Mouse (Mus musculus) testis, postnatal 10 days (tissue): ENCODE data around the gene Plekho1.

Experiments used
- DNase-seq: peaks from one replicate; pipeline ENCODE4 v3.0.0; 2021; ENCODE audit warnings: low spot score

The Plekho1 gene

DNA sequence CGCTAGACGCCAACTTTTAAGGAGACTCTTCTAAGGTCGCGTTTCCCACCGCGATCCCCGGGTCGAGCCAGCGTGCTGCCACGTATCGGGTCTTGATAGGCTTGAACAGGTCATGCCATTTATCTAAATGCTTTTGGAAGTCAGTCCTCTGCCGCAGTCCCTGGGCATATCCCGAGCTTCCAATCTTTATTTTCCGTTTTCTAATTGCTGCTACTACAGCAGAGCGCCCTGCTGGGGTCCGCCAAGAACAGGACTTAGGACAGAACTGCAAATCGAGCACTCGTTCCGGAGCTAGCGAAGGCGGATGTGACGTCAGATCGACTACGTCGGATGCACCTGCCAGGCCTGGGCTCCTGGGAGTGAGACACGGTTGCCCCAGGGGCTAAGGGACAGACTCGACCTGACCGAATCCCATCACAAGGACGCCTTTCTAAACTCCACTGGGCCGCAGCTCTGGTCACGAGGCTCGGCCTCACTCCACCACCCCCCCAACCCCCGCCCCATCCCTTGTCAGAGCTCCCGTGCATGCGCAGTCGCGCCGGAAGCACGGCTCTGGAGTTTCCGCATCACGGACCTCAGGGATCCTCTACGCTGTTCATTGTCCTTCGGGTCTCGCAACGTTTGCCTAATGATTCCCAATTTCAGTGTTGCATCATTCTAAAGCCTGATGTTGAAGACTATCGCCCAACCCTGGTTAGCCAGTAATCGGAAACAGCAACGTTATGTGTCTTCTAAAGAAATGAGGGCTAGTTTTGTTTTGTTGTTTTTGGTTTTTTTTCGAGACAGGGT is 44.8 kb downstream of the Plekho1 start:
- peak; percentile 90 for DNase-seq

DNA sequence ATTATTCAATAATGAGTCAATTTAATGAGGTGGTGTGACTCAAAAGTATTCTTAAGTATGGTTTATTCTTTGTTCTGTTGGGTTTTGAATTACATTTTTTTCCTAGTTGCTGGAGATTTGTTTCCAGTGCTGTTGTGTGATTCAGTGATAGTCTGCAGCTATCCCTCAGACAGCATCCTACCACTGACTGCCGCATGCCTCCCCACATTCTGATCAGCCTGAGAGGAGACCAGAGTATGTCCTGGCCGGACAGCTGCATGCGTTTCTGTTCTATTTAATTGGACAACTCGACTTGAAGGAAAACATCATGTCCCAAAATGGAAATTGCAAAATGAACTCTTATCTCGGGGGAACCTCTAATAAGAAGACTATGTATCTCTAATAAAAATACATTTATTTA is 47.5 kb downstream of the Plekho1 start:
- DNase-seq, result no peak

DNA sequence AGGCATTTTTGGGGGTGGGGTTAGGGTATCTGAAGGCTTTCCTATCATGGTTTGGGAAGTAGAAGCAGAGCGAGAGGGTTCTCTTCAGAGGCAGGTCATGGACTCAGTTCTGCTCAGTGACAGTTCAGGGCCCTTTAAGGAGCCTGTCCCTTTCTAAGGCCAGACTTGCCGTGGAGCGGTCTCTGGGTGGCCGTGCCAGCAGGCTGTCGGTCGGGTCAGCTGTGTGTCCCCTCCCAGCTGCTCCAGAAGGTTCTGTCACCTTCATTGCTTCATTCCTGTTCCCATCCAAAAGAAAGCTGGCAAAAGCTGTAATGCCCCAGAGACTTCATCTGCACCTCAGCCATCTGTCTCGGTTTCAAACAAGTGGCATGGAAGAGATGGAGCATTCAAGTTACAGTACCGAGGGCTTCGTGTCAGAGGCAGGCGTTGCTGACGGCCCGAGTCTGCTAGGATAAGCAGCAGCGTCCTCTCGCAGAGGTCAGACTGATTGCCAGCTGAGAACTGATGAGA is 50.0 kb downstream of the Plekho1 start:
- no peak for DNase-seq

DNA sequence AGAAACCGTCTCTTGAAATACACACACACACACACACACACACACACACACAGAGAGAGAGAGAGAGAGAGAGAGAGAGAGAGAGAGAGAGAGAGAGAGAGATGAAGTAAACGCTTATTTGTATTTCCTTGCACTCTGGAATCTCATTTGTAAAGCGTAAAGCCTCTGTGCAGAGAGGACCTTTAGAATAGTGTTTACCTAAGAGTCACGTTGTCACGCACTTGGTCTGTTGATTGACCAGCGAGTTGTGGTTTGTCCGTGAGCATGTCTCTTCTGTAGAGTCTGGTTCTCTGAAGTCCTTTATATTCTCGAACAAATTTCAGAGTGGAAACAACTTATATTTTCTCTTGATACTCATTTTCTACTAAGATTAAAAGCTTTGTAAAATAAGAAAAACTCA is 51.1 kb downstream of the Plekho1 start:
- DNase-seq, result no peak

DNA sequence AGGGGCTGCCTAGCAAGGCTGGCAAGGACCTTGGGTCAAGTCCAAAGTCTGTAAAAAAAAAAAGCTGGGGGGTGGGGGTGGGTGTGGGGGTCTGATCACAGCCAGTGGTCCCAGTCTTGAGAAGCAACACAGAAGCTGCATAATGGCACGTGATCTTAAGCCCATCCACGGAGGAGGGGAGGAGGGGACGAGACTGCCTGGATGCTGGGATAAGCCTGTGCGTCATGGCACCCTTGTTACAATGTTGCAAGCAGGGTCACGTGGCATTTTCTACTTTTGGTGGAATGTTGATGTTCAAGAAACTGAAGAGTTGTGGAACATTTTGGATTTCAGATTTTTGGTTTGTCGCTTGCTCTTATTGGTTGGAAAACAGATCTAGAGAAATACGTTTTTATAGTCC is 52.6 kb downstream of the Plekho1 start:
- peak; percentile 54 for DNase-seq

DNA sequence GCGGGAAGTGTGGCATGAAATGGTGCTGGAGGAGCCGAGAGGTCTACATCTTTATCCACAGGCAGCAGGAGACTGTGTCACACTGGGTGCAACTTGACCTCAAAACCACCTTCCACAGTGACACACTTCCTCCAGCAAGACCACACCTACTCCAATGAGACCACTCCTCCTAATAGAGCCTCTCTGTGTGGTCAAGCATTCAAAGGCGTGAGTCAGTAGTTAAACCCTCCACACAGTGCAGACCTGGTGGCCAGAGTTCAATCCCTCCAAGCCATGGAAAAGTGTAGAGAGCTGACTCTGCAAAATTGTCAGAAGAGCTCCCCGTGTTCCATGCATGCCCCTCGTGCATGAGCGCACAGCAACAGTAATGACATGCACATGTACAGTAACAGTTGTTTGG is 53.1 kb downstream of the Plekho1 start:
- peak; percentile 32 for DNase-seq

DNA sequence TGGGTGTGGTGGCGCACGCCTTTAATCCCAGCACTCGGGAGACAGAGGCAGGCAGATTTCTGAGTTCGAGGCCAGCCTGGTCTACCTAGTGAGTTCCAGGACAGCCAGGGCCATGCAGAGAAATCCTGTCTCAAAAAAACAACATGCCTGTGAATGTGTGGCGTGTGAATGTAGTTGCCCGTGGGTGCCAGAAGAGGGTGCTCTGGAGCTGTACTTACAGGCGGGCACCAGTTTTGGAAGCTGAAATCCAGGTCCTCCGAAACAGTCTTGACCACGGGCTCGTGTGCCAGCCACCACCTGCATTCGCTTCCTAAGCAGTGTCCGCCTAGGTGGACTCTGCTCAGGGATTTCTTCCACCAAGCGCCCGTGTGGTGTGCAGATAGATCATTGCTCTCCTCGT is 57.0 kb downstream of the Plekho1 start:
- DNase-seq, result no peak
